Mouse (Mus musculus): ENCODE measurements around the gene Thap4.

DNA sequence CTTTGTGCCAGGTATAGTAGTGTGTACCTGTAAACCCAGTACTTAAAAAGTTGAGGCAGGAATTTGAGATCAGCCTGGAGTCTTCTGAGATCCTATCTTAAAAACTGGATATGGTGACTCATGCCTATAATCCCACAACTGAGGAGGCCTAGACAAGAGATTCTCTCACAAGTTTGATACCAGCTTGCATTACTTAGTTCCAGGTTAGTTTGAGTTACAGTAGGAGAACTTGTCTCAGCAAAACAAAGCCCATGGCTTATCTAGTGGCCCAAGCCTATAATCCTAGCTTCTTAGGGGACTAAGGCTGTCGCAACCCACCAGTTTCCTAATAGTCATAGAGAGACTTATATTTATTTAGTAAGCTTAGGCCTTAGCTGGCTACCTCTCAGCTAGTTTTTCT is 5.4 kb upstream of the Thap4 start:
- TF ChIP-seq TCF12 (IDR thresholded peaks at IDR 0.05; ENCODE audit: low read depth, low read length) (no peak), EP300 (IDR thresholded peaks at IDR 0.05; ENCODE audit: low read length) (no peak), MEF2A (IDR thresholded peaks at IDR 0.05; ENCODE audit: borderline replicate concordance, low read depth, low read length) (no peak)
